Mouse (Mus musculus): ENCODE measurements around the gene B3galt1. TPM values are rescaled to one million over a fixed set of nuclear protein-coding genes. Genes with fewer than 3 reads are reported as not detected.

Gene B3galt1
- polyA plus RNA-seq (2014; fragmentation: Nextera tagmentation; extraction: Ambion mirVana): 8.3 and 9.0 TPM in 2 replicates

GRCm38 (mm10) chr2:67565480-67566331 lies at the start of gene B3galt1:
TSS of gene B3galt1 (plus strand) at chr2:67565871.
- DNase-seq (ENCODE audit: low spot score) (peak; percentile 95), ATAC-seq (ENCODE audit: low read depth) (peak; percentile 98)
- under 1% methylated on average over 57 of the region's 83 CpGs for WGBS
- H3K4me2 ChIP-seq (ENCODE audit: low read depth, low read length): peak within 1 kb of the TSS; percentile 53
- H3K27me3 ChIP-seq (replicated peaks; ENCODE audit: control insufficient read depth, insufficient read depth, low read length): no peaks in the 10 kb centered on the region; the same call in 1 of the 2 replicates
- H3K4me1 ChIP-seq (ENCODE audit: control insufficient read depth, insufficient read depth, low read length): no peaks in the 10 kb centered on the region; the same call in 1 of the 2 replicates
- peak within 1 kb of the TSS; percentile 66 for H3K9ac ChIP-seq (ENCODE audit: low read depth, low read length)
- H3K9me3 ChIP-seq (ENCODE audit: control insufficient read depth, low read length): no peaks in the 10 kb centered on the region
- H3K36me3 ChIP-seq (ENCODE audit: control insufficient read depth, insufficient read depth, low read length): no peaks in the 10 kb centered on the region
- peak within 1 kb of the TSS; percentile 64 for H3K4me3 ChIP-seq (ENCODE audit: low read depth, low read length)
- peak within 1 kb of the TSS; percentile 69 for H3K27ac ChIP-seq (replicated peaks; ENCODE audit: low read depth, low read length)

GRCm38 (mm10) chr2:67516405-67516804 lies 49.3 kb upstream of the B3galt1 start:
- Histone ChIP-seq H3K4me2 (ENCODE audit: low read depth, low read length) (no peak overlapping the region), H3K27me3 (replicated peaks; ENCODE audit: control insufficient read depth, insufficient read depth, low read length) (no peaks in the 10 kb centered on the region), H3K27ac (replicated peaks; ENCODE audit: low read depth, low read length) (no peak overlapping the region), H3K4me3 (ENCODE audit: low read depth, low read length) (no peak overlapping the region), H3K36me3 (ENCODE audit: control insufficient read depth, insufficient read depth, low read length) (no peaks in the 10 kb centered on the region), H3K9ac (ENCODE audit: low read depth, low read length) (no peak overlapping the region), H3K9me3 (ENCODE audit: control insufficient read depth, low read length) (no peaks in the 10 kb centered on the region), H3K4me1 (ENCODE audit: control insufficient read depth, insufficient read depth, low read length) (no peaks in the 10 kb centered on the region)
- DNase-seq (ENCODE audit: low spot score): no peak
- WGBS: 84% methylated on average over 7 of the region's 7 CpGs
- ATAC-seq (ENCODE audit: low read depth): no peak

- DNase-seq (ENCODE audit: low spot score) (no peak), ATAC-seq (ENCODE audit: low read depth) (no peak)
- H3K9me3 ChIP-seq (ENCODE audit: control insufficient read depth, low read length): no peaks in the 10 kb centered on the region
- no peak overlapping the region for H3K4me3 ChIP-seq (ENCODE audit: low read depth, low read length)
- no peaks in the 10 kb centered on the region for H3K4me1 ChIP-seq (ENCODE audit: control insufficient read depth, insufficient read depth, low read length)
- H3K9ac ChIP-seq (ENCODE audit: low read depth, low read length): no peak overlapping the region
- H3K4me2 ChIP-seq (ENCODE audit: low read depth, low read length): no peak overlapping the region
- no peaks in the 10 kb centered on the region for H3K27me3 ChIP-seq (replicated peaks; ENCODE audit: control insufficient read depth, insufficient read depth, low read length)
- WGBS: 89% methylated on average over 2 of the region's 2 CpGs
- no peaks in the 10 kb centered on the region for H3K36me3 ChIP-seq (ENCODE audit: control insufficient read depth, insufficient read depth, low read length)
- H3K27ac ChIP-seq (replicated peaks; ENCODE audit: low read depth, low read length): no peak overlapping the region
Observed at GRCm38 (mm10) chr2:67535347-67535746, 30.3 kb upstream of the B3galt1 start.

GRCm38 (mm10) chr2:67539426-67539825 lies 26.2 kb upstream of the B3galt1 start:
- DNase-seq (ENCODE audit: low spot score) (no peak), ATAC-seq (ENCODE audit: low read depth) (no peak)
- no peak overlapping the region for H3K4me2 ChIP-seq (ENCODE audit: low read depth, low read length)
- no peak overlapping the region for H3K9ac ChIP-seq (ENCODE audit: low read depth, low read length)
- H3K4me3 ChIP-seq (ENCODE audit: low read depth, low read length): no peak overlapping the region
- no peaks in the 10 kb centered on the region for H3K36me3 ChIP-seq (ENCODE audit: control insufficient read depth, insufficient read depth, low read length)
- H3K27ac ChIP-seq (replicated peaks; ENCODE audit: low read depth, low read length): no peak overlapping the region
- H3K4me1 ChIP-seq (ENCODE audit: control insufficient read depth, insufficient read depth, low read length): no peaks in the 10 kb centered on the region
- no peaks in the 10 kb centered on the region for H3K27me3 ChIP-seq (replicated peaks; ENCODE audit: control insufficient read depth, insufficient read depth, low read length)
- H3K9me3 ChIP-seq (ENCODE audit: control insufficient read depth, low read length): no peaks in the 10 kb centered on the region
- 82% methylated on average over 6 of the region's 6 CpGs for whole genome bisulfite sequencing

GRCm38 (mm10) chr2:67541957-67542696 lies 23.5 kb upstream of the B3galt1 start:
- WGBS: 42% methylated on average over 11 of the region's 11 CpGs
- Histone ChIP-seq H3K4me2 (ENCODE audit: low read depth, low read length) (no peak overlapping the region; the same call in 1 of the 2 replicates), H3K9ac (ENCODE audit: low read depth, low read length) (no peak overlapping the region), H3K9me3 (ENCODE audit: control insufficient read depth, low read length) (no peaks in the 10 kb centered on the region), H3K27me3 (replicated peaks; ENCODE audit: control insufficient read depth, insufficient read depth, low read length) (no peaks in the 10 kb centered on the region), H3K27ac (replicated peaks; ENCODE audit: low read depth, low read length) (no peak overlapping the region), H3K36me3 (ENCODE audit: control insufficient read depth, insufficient read depth, low read length) (no peaks in the 10 kb centered on the region), H3K4me1 (ENCODE audit: control insufficient read depth, insufficient read depth, low read length) (no peaks in the 10 kb centered on the region), H3K4me3 (ENCODE audit: low read depth, low read length) (no peak overlapping the region)
- ATAC-seq (ENCODE audit: low read depth) (no peak), DNase-seq (ENCODE audit: low spot score) (peak; percentile 57)

GRCm38 (mm10) chr2:67544426-67544825 lies 21.2 kb upstream of the B3galt1 start:
- H3K4me3 ChIP-seq (ENCODE audit: low read depth, low read length): no peak overlapping the region
- no peak for DNase-seq (ENCODE audit: low spot score)
- no peaks in the 10 kb centered on the region for H3K9me3 ChIP-seq (ENCODE audit: control insufficient read depth, low read length)
- H3K27ac ChIP-seq (replicated peaks; ENCODE audit: low read depth, low read length): no peak overlapping the region
- no peak for ATAC-seq (ENCODE audit: low read depth)
- WGBS: 59% methylated on average over 8 of the region's 8 CpGs
- no peaks in the 10 kb centered on the region for H3K27me3 ChIP-seq (replicated peaks; ENCODE audit: control insufficient read depth, insufficient read depth, low read length)
- no peak overlapping the region for H3K9ac ChIP-seq (ENCODE audit: low read depth, low read length)
- no peaks in the 10 kb centered on the region for H3K4me1 ChIP-seq (ENCODE audit: control insufficient read depth, insufficient read depth, low read length)
- no peaks in the 10 kb centered on the region for H3K36me3 ChIP-seq (ENCODE audit: control insufficient read depth, insufficient read depth, low read length)
- H3K4me2 ChIP-seq (ENCODE audit: low read depth, low read length): no peak overlapping the region

GRCm38 (mm10) chr2:67564851-67565479 lies 706 bp upstream of the B3galt1 start:
- Histone ChIP-seq H3K36me3 (ENCODE audit: control insufficient read depth, insufficient read depth, low read length) (no peaks in the 10 kb centered on the region), H3K27me3 (replicated peaks; ENCODE audit: control insufficient read depth, insufficient read depth, low read length) (no peaks in the 10 kb centered on the region; the same call in 1 of the 2 replicates), H3K4me2 (ENCODE audit: low read depth, low read length) (peak overlapping the region; percentile 53), H3K9ac (ENCODE audit: low read depth, low read length) (peak overlapping the region; percentile 66), H3K4me1 (ENCODE audit: control insufficient read depth, insufficient read depth, low read length) (no peaks in the 10 kb centered on the region; the same call in 1 of the 2 replicates), H3K9me3 (ENCODE audit: control insufficient read depth, low read length) (no peaks in the 10 kb centered on the region), H3K27ac (replicated peaks; ENCODE audit: low read depth, low read length) (peak overlapping the region; percentile 69; the same call in 1 of the 2 replicates), H3K4me3 (ENCODE audit: low read depth, low read length) (peak overlapping the region; percentile 64)
- peak; percentile 55 for DNase-seq (ENCODE audit: low spot score)
- ATAC-seq (ENCODE audit: low read depth): peak; percentile 60
- 2% methylated on average over 20 of the region's 23 CpGs for WGBS

GRCm38 (mm10) chr2:67566566-67566965 lies 895 bp downstream of the B3galt1 start:
- ATAC-seq (ENCODE audit: low read depth): no peak
- no peaks in the 10 kb centered on the region for H3K9me3 ChIP-seq (ENCODE audit: control insufficient read depth, low read length)
- H3K4me1 ChIP-seq (ENCODE audit: control insufficient read depth, insufficient read depth, low read length): no peaks in the 10 kb centered on the region; the same call in 1 of the 2 replicates
- WGBS: under 1% methylated on average over 12 of the region's 12 CpGs
- DNase-seq (ENCODE audit: low spot score): no peak
- no peaks in the 10 kb centered on the region; the same call in 1 of the 2 replicates for H3K27me3 ChIP-seq (replicated peaks; ENCODE audit: control insufficient read depth, insufficient read depth, low read length)
- peak overlapping the region; percentile 66 for H3K9ac ChIP-seq (ENCODE audit: low read depth, low read length)
- no peak overlapping the region for H3K27ac ChIP-seq (replicated peaks; ENCODE audit: low read depth, low read length)
- H3K4me2 ChIP-seq (ENCODE audit: low read depth, low read length): peak overlapping the region; percentile 53
- H3K4me3 ChIP-seq (ENCODE audit: low read depth, low read length): peak overlapping the region; percentile 64
- H3K36me3 ChIP-seq (ENCODE audit: control insufficient read depth, insufficient read depth, low read length): no peaks in the 10 kb centered on the region
